ENCODE assay signal across 8 mouse cellular contexts in genomic region chr17:17293932-17294534, GRCm38 (mm10).
DNase-seq lines count a peak whose midpoint lies in the region; ATAC-seq and TF ChIP-seq lines count a peak whose summit lies in the region.
"Not testable (repeated sequence)": the region's sequence is repeated elsewhere in the genome, so short reads cannot be mapped to it uniquely, and the experiment has no call there.

No protein-coding gene starts in this region.

- H3K4me3 ChIP-seq in MEL (ENCODE audit: control insufficient read depth in 1 of 2, insufficient read depth in 1 of 2, low read depth in 2 of 2, low read length in 2 of 2): peak overlapping the region; percentile 55 to 65
- peak overlapping the region; percentile 84 for H3K4me3 ChIP-seq in cerebellum, adult 2 months (replicated peaks; ENCODE audit: insufficient read depth, low read depth, low read length)
- peak overlapping the region; percentile 39 for H3K4me3 ChIP-seq in forebrain, postnatal 0 days (ENCODE audit: low read depth, low read length)
- H3K4me3 ChIP-seq in lung, embryonic 15.5 days: peak overlapping the region; percentile 55

- ATAC-seq in forebrain, postnatal 0 days: peak; percentile 100
- peak; percentile 96 for ATAC-seq in lung, embryonic 15.5 days (ENCODE audit: borderline replicate concordance, extremely low read depth, low FRiP score, low TSS enrichment)

- peak overlapping the region; percentile 65 for H3K27ac ChIP-seq in MEL (ENCODE audit: control insufficient read depth, low read depth, low read length)
- H3K27ac ChIP-seq in cerebellum, adult 2 months (ENCODE audit: insufficient read depth, low read length): peak overlapping the region; percentile 83
- peak overlapping the region; percentile 54; the same call in 1 of the 2 replicates for H3K27ac ChIP-seq in forebrain, postnatal 0 days (ENCODE audit: low read depth, low read length)
- H3K27ac ChIP-seq in lung, embryonic 15.5 days: peak overlapping the region; percentile 71

- not testable (repeated sequence) for H3K4me1 ChIP-seq in MEL (ENCODE audit: control insufficient read depth in 1 of 2, insufficient read depth in 2 of 2, low read length in 2 of 2); cerebellum, adult 2 months (ENCODE audit: control insufficient read depth, insufficient read depth, low read length); forebrain, postnatal 0 days (ENCODE audit: insufficient read depth); lung, embryonic 15.5 days

- H3K9me3 ChIP-seq in MEL (replicated peaks; ENCODE audit: insufficient read depth, low read length); forebrain, postnatal 0 days (ENCODE audit: low read length); lung, embryonic 15.5 days: not testable (repeated sequence)

- H3K79me2 ChIP-seq in MEL (ENCODE audit: control insufficient read depth, insufficient read depth, low read length, poor library complexity): peaks cover 12% of the 10 kb centered on the region

- peak overlapping the region; percentile 43 for H3K4me2 ChIP-seq in forebrain, postnatal 0 days (ENCODE audit: low read depth)
- H3K4me2 ChIP-seq in lung, embryonic 15.5 days: peak overlapping the region; percentile 46

- peak; percentile 25 for TF ChIP-seq RAD21 in MEL (IDR thresholded peaks at IDR 0.05; ENCODE audit: low read depth, low read length)

- TF ChIP-seq CTCF in MEL (IDR thresholded peaks at IDR 0.05 in 2 of 3, conservative IDR thresholded peaks at IDR 0.05 in 1 of 3; ENCODE audit: control insufficient read depth in 1 of 3, insufficient read depth in 1 of 3, low read depth in 2 of 3, low read length in 3 of 3, poor library complexity in 1 of 3, severe bottlenecking in 1 of 3): peak in 1 of 3 experiments; percentile 4; a peak in 1 of 6 replicates
- TF ChIP-seq CTCF in cerebellum, adult 2 months (IDR thresholded peaks at IDR 0.05; ENCODE audit: borderline replicate concordance, insufficient read depth, low read depth, low read length): not testable (repeated sequence)
- TF ChIP-seq CTCF in forebrain, postnatal 0 days (IDR thresholded peaks at IDR 0.05; ENCODE audit: low read depth): peak; percentile 29; the same call in 1 of the 2 replicates

- H3K27me3 ChIP-seq in MEL (ENCODE audit: control insufficient read depth in 1 of 2, insufficient read depth in 2 of 2, low read length in 2 of 2); cerebellum, adult 2 months (ENCODE audit: control insufficient read depth, insufficient read depth, low read length); forebrain, postnatal 0 days (ENCODE audit: insufficient read depth, low read length); lung, embryonic 15.5 days: not testable (repeated sequence)

- DNase-seq in MEL (ENCODE audit: low read depth, low spot score): peak; percentile 93
- peak; percentile 90 to 93 for DNase-seq in cerebellum, adult 2 months
- DNase-seq in forebrain, postnatal 0 days: peak; percentile 91
- peak; percentile 86 for DNase-seq in heart, postnatal 4 days
- peak; percentile 90 to 94 for DNase-seq in layer of hippocampus, adult 8-10 months (ENCODE audit: low spot score in 2 of 2)
- peak; percentile 84 for DNase-seq in ovary, adult 18-20 months (ENCODE audit: low spot score)
- DNase-seq in thymus, postnatal 0 days (ENCODE audit: low spot score): peak; percentile 82

- H3K9ac ChIP-seq in MEL (ENCODE audit: control insufficient read depth, low read depth, low read length, poor library complexity, severe bottlenecking): peak overlapping the region; percentile 55
- peak overlapping the region; percentile 32; the same call in 1 of the 2 replicates for H3K9ac ChIP-seq in forebrain, postnatal 0 days
- H3K9ac ChIP-seq in lung, embryonic 15.5 days: peak overlapping the region; percentile 19; the same call in 1 of the 2 replicates

- not testable (repeated sequence) for TF ChIP-seq EP300 in MEL (IDR thresholded peaks at IDR 0.05; ENCODE audit: low read depth in 1 of 2, low read length in 2 of 2)

- not testable (repeated sequence) for TF ChIP-seq POLR2A in MEL (IDR thresholded peaks at IDR 0.05; ENCODE audit: control insufficient read depth in 1 of 2, insufficient read depth in 1 of 2, low read depth in 1 of 2, low read length in 2 of 2, poor library complexity in 1 of 2); cerebellum, adult 2 months (IDR thresholded peaks at IDR 0.05; ENCODE audit: borderline replicate concordance, insufficient read depth, low read length)

- under 1% methylated on average over 13 of the region's 13 CpGs for WGBS in cerebellum, adult 2 months
- WGBS in forebrain, postnatal 0 days: under 1% methylated on average over 13 of the region's 13 CpGs
- WGBS in lung, embryonic 15.5 days: under 1% methylated on average over 13 of the region's 13 CpGs

- H3K36me3 ChIP-seq in MEL (ENCODE audit: control insufficient read depth in 1 of 2, insufficient read depth in 2 of 2, low read length in 2 of 2); forebrain, postnatal 0 days (ENCODE audit: insufficient read depth); lung, embryonic 15.5 days: not testable (repeated sequence)

TF ChIP-seq in MEL, 35 proteins besides CTCF, POLR2A, EP300 and RAD21:
- TF ChIP-seq HCFC1 (IDR thresholded peaks at IDR 0.05; ENCODE audit: low read depth, low read length): peak; percentile 78
- peak; percentile 51; the same call in 1 of the 2 replicates for TF ChIP-seq TBP (IDR thresholded peaks at IDR 0.05; ENCODE audit: low read depth, low read length)
- peak; percentile 28; the same call in 1 of the 2 replicates for TF ChIP-seq NELFE (IDR thresholded peaks at IDR 0.05; ENCODE audit: low read depth, low read length)
- peak; percentile 62 for TF ChIP-seq CHD2 (IDR thresholded peaks at IDR 0.05; ENCODE audit: low read length)
- TF ChIP-seq ELF1 (IDR thresholded peaks at IDR 0.05; ENCODE audit: low read depth, low read length): peak; percentile 67
- peak; percentile 61 for TF ChIP-seq SIN3A (IDR thresholded peaks at IDR 0.05; ENCODE audit: low read length)

Comparison
In these comparisons a context has a peak if more than half of its experiments do, and no peak if none do; other contexts are left out.
1. Peak in every context shown above with its lines: DNase-seq, ATAC-seq, H3K4me3 ChIP-seq and H3K27ac ChIP-seq.